Mouse (Mus musculus): ENCODE results near the gene Ush1g. TPM values are rescaled to one million over a fixed set of nuclear protein-coding genes. Genes with fewer than 3 reads are reported as not detected.

Ush1g gene
- polyA plus RNA-seq, 1 experiment from 2014 or later = not detected

DNA sequence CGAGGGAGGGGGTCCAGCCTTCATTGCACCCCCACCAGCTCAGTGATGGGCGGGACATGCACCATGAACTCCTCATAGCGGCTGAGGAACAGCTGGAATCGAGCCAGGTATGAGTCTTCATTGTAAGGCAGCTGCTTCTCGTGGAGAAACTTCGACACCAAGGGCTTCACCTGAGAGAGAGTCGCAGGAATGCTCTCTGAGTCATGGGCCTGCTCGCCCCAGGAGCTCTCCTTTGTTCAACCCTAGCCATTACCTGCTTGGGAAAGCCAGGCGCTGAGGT is 38.4 kb downstream of the Ush1g start:
- WGBS = 78% methylated on average over 9 of the region's 9 CpGs
- H3K4me3 ChIP-seq = no peak overlapping the region
- no peak for DNase-seq (ENCODE audit: low spot score)
- no peaks in the 10 kb centered on the region for H3K9me3 ChIP-seq (replicated peaks)
- no peaks in the 10 kb centered on the region for H3K27me3 ChIP-seq (ENCODE audit: low read depth, poor library complexity, severe bottlenecking)
- no peak overlapping the region for H3K27ac ChIP-seq (replicated peaks)
- H3K36me3 ChIP-seq = no peaks in the 10 kb centered on the region
- H3K4me1 ChIP-seq = 0 out of 2 replicates have a peak, but pooled peaks cover 3% of the 10 kb centered on the region

DNA sequence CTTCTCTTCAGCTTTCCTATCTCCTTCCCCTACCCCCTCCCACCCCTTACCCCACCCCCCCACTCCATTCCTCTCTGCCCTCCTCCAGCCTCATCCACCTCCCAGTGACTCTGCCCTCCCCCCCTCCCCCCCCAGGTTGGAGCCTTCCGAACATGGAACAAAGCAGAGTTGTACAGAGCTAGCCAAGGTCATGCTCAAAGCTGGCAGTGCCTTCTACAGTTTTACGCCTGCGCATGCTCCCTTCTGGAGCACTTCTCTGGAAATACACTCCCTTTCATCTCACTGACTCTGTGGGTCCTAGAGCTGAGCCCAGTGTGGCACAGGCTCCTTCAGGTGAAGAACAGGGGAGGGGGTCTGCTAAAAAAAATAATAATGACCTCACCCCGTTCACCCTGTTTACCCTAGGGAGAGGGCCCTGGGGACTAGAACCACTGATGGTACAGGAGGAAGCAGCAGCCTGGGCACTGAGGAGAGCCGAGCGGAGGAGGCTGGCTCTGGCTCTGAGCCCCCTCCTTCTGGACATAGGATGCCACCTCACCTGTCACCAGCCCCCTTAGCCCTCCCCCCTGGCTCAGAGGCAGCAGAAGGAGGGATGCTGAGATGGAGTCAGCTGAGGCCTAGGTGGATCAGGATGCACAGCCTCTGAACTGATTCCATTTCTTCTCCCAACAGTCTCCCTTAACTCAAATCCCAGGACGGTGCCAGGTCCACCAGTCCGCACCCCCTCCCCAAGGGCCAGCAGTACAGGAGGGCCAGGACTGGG is 38.9 kb downstream of the Ush1g start:
- Histone ChIP-seq H3K4me3 (no peak overlapping the region), H3K27ac (replicated peaks) (no peak overlapping the region), H3K36me3 (no peaks in the 10 kb centered on the region), H3K9me3 (replicated peaks) (no peaks in the 10 kb centered on the region), H3K27me3 (ENCODE audit: low read depth, poor library complexity, severe bottlenecking) (no peaks in the 10 kb centered on the region), H3K4me1 (peaks cover 7% of the 10 kb centered on the region)
- DNase-seq (ENCODE audit: low spot score) = no peak
- 83% methylated on average over 8 of the region's 8 CpGs for WGBS

DNA sequence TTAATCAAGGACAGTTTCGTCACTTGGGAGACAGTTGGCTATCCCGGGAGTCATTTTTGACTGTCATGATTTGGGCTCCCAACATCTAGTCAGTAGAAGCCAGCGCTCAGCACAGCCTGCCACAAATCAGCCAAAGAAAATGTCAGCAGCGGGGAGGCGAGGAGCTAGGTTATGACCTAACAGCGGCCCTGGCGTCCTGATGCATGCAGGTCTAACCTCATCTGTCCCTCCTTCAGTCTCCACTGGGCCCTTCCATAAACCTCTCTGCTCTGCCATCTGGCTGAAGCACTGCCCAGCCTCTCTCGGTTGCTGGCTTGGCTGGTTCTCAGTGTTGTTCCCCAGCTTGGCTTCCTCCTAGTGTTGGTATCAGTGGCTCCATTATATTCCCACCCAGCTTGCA is 39.5 kb downstream of the Ush1g start:
- DNase-seq (ENCODE audit: low spot score) = no peak
- no peaks in the 10 kb centered on the region for H3K36me3 ChIP-seq
- H3K4me3 ChIP-seq = no peak overlapping the region
- H3K4me1 ChIP-seq = peaks cover 11% of the 10 kb centered on the region
- no peak overlapping the region for H3K27ac ChIP-seq (replicated peaks)
- H3K27me3 ChIP-seq (ENCODE audit: low read depth, poor library complexity, severe bottlenecking) = no peaks in the 10 kb centered on the region
- H3K9me3 ChIP-seq (replicated peaks) = no peaks in the 10 kb centered on the region
- 82% methylated on average over 8 of the region's 8 CpGs for WGBS

DNA sequence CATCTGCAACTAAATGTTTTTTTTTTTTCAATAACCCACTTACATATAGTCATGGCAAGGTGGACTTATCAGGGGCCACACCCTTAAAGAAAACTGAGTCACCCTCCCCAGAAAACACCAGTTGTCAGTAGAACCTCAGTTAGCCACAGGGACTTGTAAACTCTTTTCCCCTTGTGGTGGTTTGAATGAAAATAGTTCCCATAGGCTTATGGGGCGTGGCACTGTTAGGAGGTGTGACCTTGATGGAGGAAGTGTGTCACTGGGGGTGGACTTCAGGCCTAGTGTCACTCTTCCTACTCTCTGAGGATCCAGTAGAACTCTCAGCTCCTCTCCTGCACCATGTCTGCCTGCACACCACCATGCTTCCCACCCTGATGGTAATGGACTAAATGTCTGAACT is 42.1 kb downstream of the Ush1g start:
- 65% methylated on average over 1 of the region's 1 CpGs for WGBS
- no peak overlapping the region for H3K27ac ChIP-seq (replicated peaks)
- H3K27me3 ChIP-seq (ENCODE audit: low read depth, poor library complexity, severe bottlenecking) = no peaks in the 10 kb centered on the region
- H3K4me3 ChIP-seq = no peak overlapping the region
- DNase-seq (ENCODE audit: low spot score) = no peak
- no peaks in the 10 kb centered on the region for H3K36me3 ChIP-seq
- H3K4me1 ChIP-seq = peaks cover 31% of the 10 kb centered on the region
- no peaks in the 10 kb centered on the region for H3K9me3 ChIP-seq (replicated peaks)

DNA sequence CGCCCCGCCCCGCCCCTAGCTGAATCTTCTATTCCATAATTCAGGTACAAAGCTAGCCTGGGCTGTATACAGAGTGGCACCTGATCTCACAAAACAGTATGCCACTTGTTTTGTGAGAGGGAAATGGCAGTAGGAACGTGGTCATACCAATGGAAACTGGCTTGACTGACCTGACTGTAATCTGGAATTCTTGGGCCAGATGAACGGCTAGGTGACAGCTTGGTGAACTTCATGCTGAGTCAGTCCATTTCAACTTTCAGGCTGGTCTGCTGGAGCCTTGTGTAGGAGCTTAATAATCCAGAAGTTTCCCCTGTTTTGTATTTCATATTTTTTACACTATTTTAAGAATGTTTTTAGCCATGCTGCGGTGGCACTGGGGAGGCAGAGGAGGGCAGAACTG is 43.7 kb downstream of the Ush1g start:
- Histone ChIP-seq H3K27ac (replicated peaks) (no peak overlapping the region), H3K9me3 (replicated peaks) (no peaks in the 10 kb centered on the region), H3K4me1 (peaks cover 39% of the 10 kb centered on the region), H3K4me3 (peak overlapping the region; percentile 65), H3K36me3 (no peaks in the 10 kb centered on the region), H3K27me3 (ENCODE audit: low read depth, poor library complexity, severe bottlenecking) (no peaks in the 10 kb centered on the region)
- WGBS = 72% methylated on average over 6 of the region's 6 CpGs
- DNase-seq (ENCODE audit: low spot score) = no peak

DNA sequence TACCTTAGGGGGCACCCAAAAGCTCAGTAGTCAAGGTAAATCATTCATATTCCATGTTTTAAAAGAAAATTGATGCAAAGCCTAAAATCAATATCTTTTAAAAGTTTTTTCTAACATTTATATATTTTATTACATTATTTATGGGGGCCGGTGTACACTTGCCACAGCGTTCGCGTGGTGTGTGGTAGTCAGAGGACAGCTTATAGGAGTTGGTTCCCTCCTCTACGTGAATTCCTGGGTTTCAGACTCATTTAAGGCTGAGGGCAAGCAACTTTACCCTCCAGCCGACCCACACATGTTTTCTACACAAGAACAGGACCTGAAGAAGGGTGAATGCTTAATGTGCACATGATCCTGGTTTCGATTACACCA is 44.3 kb downstream of the Ush1g start:
- peak overlapping the region; percentile 65 for H3K4me3 ChIP-seq
- H3K4me1 ChIP-seq = peaks cover 44% of the 10 kb centered on the region
- 26% methylated on average over 7 of the region's 7 CpGs for WGBS
- H3K36me3 ChIP-seq = no peaks in the 10 kb centered on the region
- no peaks in the 10 kb centered on the region for H3K27me3 ChIP-seq (ENCODE audit: low read depth, poor library complexity, severe bottlenecking)
- peak overlapping the region; percentile 88 for H3K27ac ChIP-seq (replicated peaks)
- no peak for DNase-seq (ENCODE audit: low spot score)
- H3K9me3 ChIP-seq (replicated peaks) = no peaks in the 10 kb centered on the region

DNA sequence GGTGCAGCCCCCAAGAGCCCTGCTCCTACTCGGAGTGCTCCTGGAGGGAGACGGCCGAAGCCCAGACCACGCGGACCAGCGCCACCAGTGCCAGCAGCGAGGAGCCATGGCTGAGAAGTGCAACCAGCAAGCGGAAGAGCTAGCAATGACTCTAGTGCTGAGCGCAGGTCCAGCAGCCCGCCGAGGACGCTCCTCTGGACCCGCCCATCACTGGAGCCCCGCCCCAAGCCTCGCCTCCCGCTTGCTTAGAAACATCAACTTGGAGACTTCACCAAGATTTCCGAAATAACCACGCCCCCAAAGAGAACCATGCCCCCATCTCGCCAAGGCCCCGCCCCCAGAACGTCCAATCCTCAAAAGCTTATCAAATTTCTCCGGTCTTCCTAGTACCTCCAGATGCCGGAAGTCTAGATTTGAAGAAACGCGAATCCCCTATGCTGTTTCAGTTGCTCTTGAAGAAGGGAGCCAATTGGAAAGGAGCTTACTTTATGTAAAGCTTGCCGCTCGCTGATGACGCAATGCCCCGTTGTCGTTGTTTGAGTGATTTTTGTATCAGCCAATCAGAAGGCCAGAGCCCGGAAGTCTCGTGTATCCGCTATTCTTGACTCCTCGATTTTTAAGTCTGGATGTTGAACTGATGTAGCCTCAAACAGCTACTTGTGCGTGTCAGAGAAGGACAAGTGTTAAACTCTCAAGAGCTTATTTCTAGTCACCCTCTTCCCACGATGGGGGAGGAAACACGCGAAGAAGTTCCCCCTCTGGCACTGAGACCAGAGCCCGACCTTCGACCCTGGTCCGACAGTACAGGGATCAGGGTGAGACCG is 44.8 kb downstream of the Ush1g start, which contains the start of gene Fdxr:
Fdxr (minus strand) TSS at position 271 of the 824 bp plus-strand sequence.
- Histone ChIP-seq H3K4me1 (peaks cover 41% of the 10 kb centered on the region), H3K27ac (replicated peaks) (peak within 1 kb of the TSS; percentile 88), H3K36me3 (no peaks in the 10 kb centered on the region), H3K4me3 (peak within 1 kb of the TSS; percentile 65), H3K27me3 (ENCODE audit: low read depth, poor library complexity, severe bottlenecking) (no peaks in the 10 kb centered on the region), H3K9me3 (replicated peaks) (no peaks in the 10 kb centered on the region)
- under 1% methylated on average over 42 of the region's 42 CpGs for WGBS
- peak; percentile 98 for DNase-seq (ENCODE audit: low spot score)

DNA sequence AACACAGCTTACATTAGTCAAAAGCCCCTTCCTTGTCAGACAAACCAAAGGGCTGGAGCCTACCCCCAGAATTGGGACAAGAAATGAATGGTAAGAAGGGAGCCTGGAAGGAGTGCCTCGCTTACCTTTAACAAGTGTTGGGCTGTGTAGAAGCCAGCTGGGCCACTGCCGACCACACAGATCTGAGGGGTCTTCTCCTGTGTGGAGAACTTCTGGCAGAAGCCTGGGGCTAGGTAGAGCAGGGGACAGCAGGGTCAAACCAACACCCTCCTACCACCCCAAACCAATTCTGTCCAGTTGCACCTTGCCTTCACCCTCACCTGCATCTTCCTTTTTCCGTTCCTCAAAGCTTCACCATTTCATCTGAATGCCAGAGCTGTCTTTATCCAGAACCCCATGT is 45.9 kb downstream of the Ush1g start:
- no peaks in the 10 kb centered on the region for H3K9me3 ChIP-seq (replicated peaks)
- WGBS = 73% methylated on average over 3 of the region's 3 CpGs
- peaks cover 5% of the 10 kb centered on the region; the same call in 1 of the 2 replicates for H3K27me3 ChIP-seq (ENCODE audit: low read depth, poor library complexity, severe bottlenecking)
- no peak for DNase-seq (ENCODE audit: low spot score)
- peak overlapping the region; percentile 65 for H3K4me3 ChIP-seq
- H3K36me3 ChIP-seq = peaks cover 6% of the 10 kb centered on the region; the same call in 1 of the 2 replicates
- H3K4me1 ChIP-seq = peaks cover 41% of the 10 kb centered on the region
- peak overlapping the region; percentile 88; the same call in 1 of the 2 replicates for H3K27ac ChIP-seq (replicated peaks)

DNA sequence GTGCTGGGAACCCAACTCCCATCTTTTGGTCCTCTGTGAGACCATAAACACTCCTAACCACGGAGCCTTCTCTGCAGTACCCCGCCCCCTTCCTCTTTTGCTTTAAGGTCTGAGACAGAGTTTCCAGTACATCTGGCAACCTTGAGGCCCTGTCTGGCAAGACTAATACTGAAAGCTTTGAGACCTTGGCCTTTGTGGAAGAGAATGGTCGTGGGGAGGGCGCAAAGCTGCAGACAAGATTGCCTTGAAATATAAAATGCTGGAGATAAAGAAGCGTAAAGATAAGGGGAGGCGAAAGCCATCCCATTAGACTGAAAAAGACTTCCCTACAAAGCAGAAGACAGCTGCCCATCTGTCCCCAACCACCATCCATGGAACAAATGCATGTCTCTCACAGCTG is 46.3 kb downstream of the Ush1g start:
- WGBS = 91% methylated on average over 6 of the region's 6 CpGs
- H3K4me1 ChIP-seq = peaks cover 44% of the 10 kb centered on the region
- no peak overlapping the region for H3K27ac ChIP-seq (replicated peaks)
- H3K9me3 ChIP-seq (replicated peaks) = no peaks in the 10 kb centered on the region
- H3K27me3 ChIP-seq (ENCODE audit: low read depth, poor library complexity, severe bottlenecking) = peaks cover 5% of the 10 kb centered on the region; the same call in 1 of the 2 replicates
- DNase-seq (ENCODE audit: low spot score) = no peak
- H3K4me3 ChIP-seq = peak overlapping the region; percentile 65
- H3K36me3 ChIP-seq = peaks cover 6% of the 10 kb centered on the region; the same call in 1 of the 2 replicates

DNA sequence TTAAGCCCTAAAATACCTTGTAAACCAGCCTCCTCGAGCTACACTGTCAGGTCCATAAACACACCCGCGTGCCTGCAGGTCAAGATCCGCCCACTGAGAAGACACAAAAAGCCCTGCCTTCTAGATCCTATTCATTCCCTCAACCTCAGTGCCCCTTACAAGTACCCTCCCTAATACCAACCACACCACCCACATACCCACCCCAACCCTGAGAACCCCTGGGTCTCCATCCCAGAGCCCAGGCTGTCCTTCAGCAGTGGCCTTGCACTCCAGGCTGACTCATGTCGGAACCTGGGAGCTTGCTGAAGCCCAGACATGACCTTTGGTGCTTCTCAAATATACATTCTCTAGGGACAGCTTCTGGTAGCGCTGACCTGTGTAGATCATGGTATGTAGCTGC is 47.1 kb downstream of the Ush1g start:
- no peak overlapping the region for H3K4me3 ChIP-seq
- no peaks in the 10 kb centered on the region for H3K9me3 ChIP-seq (replicated peaks)
- no peak for DNase-seq (ENCODE audit: low spot score)
- H3K27ac ChIP-seq (replicated peaks) = no peak overlapping the region
- WGBS = 91% methylated on average over 6 of the region's 6 CpGs
- H3K27me3 ChIP-seq (ENCODE audit: low read depth, poor library complexity, severe bottlenecking) = peaks cover 12% of the 10 kb centered on the region
- H3K36me3 ChIP-seq = peaks cover 6% of the 10 kb centered on the region; the same call in 1 of the 2 replicates
- H3K4me1 ChIP-seq = peaks cover 51% of the 10 kb centered on the region

DNA sequence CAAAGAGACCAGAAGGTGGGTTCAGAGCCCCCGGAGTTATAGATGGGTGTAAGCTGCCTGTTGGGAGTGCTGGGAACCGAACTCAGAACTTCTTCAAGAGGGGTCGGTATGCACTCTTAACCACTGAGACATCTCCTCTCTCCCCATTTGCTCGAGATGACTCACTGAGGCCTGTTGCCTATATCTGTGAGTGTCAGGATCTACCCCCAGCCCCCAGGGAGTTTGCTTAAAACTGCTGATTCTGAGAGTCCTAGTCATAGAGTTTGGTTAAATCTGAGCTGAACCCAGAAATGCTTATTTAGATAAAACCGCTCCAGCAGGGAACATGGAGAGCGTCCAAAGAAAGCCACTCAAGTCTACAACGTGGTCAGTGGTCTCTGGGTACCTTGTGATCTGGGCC is 47.7 kb downstream of the Ush1g start:
- Histone ChIP-seq H3K9me3 (replicated peaks) (no peaks in the 10 kb centered on the region), H3K27me3 (ENCODE audit: low read depth, poor library complexity, severe bottlenecking) (peaks cover 18% of the 10 kb centered on the region), H3K27ac (replicated peaks) (no peak overlapping the region), H3K4me1 (peaks cover 53% of the 10 kb centered on the region), H3K36me3 (peaks cover 12% of the 10 kb centered on the region; the same call in 1 of the 2 replicates), H3K4me3 (no peak overlapping the region)
- WGBS = 85% methylated on average over 7 of the region's 7 CpGs
- DNase-seq (ENCODE audit: low spot score) = no peak

DNA sequence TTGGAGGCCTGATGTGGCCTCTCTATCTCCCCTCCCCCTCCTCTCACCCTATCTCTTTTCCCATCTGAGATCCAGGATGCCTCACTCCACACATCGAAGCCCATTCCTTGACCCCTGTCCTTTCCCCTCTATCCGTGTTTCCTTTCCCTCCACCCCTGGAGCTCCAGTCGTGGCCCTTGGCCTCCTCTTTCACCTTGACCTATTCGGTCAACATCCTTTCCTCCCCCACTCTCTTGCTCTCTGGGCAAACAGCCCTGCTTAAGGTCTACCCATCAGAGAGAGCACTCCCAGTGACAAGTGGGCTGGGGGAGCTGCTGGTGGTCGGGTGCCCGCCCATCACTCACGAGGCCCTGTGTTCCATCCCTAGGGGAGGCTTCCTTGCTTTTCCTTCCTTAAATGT is 48.1 kb downstream of the Ush1g start:
- WGBS = 69% methylated on average over 7 of the region's 7 CpGs
- H3K27ac ChIP-seq (replicated peaks) = no peak overlapping the region; the same call in 1 of the 2 replicates
- peaks cover 53% of the 10 kb centered on the region for H3K4me1 ChIP-seq

More for the DNA sequence above, 48.1 kb downstream of the Ush1g start:
- Histone ChIP-seq H3K36me3 (peaks cover 17% of the 10 kb centered on the region), H3K4me3 (no peak overlapping the region), H3K9me3 (replicated peaks) (no peaks in the 10 kb centered on the region), H3K27me3 (ENCODE audit: low read depth, poor library complexity, severe bottlenecking) (peaks cover 23% of the 10 kb centered on the region)
- DNase-seq (ENCODE audit: low spot score) = no peak
